Mouse (Mus musculus) C2C12 (cell line): ENCODE results near the gene Meis1.

Experiments
- CEBPB ChIP-seq: IDR thresholded peaks from one replicate; pipeline ENCODE4 v1.6.1; 2011; ENCODE audit warnings: low read depth, mild to moderate bottlenecking, control low read depth, moderate library complexity
- CTCF ChIP-seq: IDR thresholded peaks from one replicate; pipeline ENCODE4 v1.5.1; 2011; ENCODE audit not compliant: control insufficient read depth, insufficient read depth, insufficient read length
- FOSL1 ChIP-seq: IDR thresholded peaks from one replicate; pipeline ENCODE4 v1.8.0; 2011; ENCODE audit warnings: mild to moderate bottlenecking, low read length; ENCODE audit not compliant: poor library complexity, insufficient read depth, severe bottlenecking
- MYOD1 ChIP-seq: IDR thresholded peaks from one replicate; pipeline ENCODE4 v1.6.1; 2011; ENCODE audit warnings: low read depth; ENCODE audit not compliant: control insufficient read depth, insufficient read length
- MYOG ChIP-seq: IDR thresholded peaks from one replicate; pipeline ENCODE4 v1.6.1; 2011; ENCODE audit not compliant: control insufficient read depth, insufficient read length; ENCODE audit errors: extremely low read depth
- USF1 ChIP-seq: IDR thresholded peaks from one replicate; pipeline ENCODE4 v1.6.1; 2011; ENCODE audit warnings: low read depth, mild to moderate bottlenecking, control low read depth, moderate library complexity

DNA sequence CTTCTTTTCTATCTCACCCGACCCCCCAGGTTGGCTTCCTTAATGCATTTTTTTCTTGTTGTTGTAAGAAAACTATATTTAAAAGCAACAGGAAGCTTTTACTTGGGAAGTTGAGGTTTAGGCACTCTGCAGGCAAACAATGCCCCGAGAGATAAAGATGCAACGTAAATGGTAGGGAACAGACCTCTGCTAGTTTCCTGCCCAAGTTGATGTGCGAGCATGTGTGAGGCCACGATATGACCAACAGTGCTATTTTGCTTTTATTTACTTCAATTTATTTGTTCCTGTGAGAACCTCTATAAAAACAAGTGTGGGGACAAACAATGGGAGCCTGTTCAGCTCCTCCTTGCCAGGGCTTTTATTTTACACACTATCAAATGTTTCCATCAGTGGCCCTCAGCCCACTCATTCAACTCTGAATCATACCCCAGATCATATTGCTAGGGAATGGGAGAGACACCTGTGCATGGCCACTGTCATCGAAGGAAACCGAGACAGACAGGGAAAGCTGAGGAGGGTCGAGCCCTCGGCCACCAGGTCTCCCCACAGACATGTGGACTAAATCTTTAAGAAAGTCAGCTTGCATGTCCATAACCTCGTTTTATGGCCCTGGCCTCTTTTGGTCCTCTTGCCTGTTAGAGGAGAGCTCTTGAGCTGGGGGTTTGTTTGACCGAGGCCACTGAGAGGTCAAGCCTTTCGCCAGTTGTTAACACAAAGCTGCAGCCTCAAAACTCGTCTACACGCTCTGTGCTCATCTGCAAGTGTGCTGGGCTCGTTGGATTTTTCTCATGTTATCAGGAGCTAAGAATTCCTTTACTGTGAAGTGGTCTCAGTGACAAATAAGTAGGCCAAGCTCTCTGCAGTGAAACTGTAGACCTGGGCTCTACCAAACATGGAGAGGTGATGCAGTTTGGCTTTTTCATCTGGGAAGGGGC, 55.3 kb downstream of the Meis1 start:
- TF ChIP-seq CTCF (no peak), USF1 (no peak), CEBPB (no peak), MYOG (no peak), FOSL1 (no peak), MYOD1 (peak; percentile 50)
